Mouse (Mus musculus) mouse trophoblast stem cell (cell line): ENCODE results near the gene Thpo.

Source experiments
- in situ Hi-C, 2 experiments: fragments of 300-500 bp; cut with MseI, MboI; formaldehyde crosslinking; loops; 2 replicates in 1 of 2; 3 replicates in 1 of 2; pipeline ENCODE4 v1.15.1; 2025

Gene Thpo

DNA sequence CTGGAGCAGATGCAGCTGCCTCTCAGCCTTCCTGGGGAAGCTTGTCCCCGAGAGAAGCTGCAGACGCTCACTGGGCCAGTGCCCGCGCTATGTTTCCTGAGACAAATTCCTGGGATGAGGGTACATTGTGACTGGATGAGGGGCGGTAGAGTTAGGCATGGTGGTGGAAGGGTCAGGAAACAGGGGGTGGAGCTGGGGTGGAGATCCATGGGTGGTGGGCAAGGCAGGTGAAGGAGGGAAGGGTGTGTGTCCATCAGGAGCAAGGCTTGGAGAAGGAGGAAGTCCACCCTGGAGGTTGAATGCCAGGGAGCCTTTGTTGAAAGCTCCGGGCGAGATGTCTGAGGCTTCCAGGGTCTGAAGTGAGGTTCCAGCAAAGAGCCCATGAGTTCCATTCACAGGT is 9.0 kb downstream of the Thpo start:
- in situ Hi-C loops, result loop anchor here (5.0 kb wide), 1 partner anchor 37 kb away; no protein-coding TSS in a partner anchor

GRCm38 (mm10) chr16:20724338-20724748 is 10.0 kb downstream of the Thpo start:
- in situ Hi-C loops, result no loop called here

GRCm38 (mm10) chr16:20723247-20723646 is 11.1 kb downstream of the Thpo start:
- in situ Hi-C loops, result no loop called here

DNA sequence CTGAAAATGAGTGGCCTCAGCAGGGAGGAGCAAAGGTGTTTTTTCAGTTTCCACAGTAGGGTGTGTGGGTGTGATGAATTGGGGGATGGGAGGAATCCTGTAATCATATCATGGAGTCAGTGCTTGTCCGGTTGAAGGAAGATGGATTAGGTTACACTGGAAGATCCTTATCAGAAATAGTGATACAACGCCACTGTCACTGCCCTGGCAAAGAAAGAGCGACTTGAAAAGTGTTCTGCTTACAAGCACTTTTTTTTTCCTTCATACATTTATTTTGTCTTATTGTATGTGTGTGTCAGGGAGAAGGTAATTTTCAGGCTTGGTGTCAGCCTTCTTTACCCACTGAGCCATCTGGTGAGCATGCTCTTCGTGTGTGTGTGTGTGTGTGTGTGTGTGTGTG is 11.6 kb downstream of the Thpo start:
- in situ Hi-C loops, result no loop called here

GRCm38 (mm10) chr16:20721808-20722207 is 12.5 kb downstream of the Thpo start:
- in situ Hi-C loops, result no loop called here

- in situ Hi-C loops, result no loop called here
Measured at GRCm38 (mm10) chr16:20717978-20718670, 16.2 kb downstream of the Thpo start.

DNA sequence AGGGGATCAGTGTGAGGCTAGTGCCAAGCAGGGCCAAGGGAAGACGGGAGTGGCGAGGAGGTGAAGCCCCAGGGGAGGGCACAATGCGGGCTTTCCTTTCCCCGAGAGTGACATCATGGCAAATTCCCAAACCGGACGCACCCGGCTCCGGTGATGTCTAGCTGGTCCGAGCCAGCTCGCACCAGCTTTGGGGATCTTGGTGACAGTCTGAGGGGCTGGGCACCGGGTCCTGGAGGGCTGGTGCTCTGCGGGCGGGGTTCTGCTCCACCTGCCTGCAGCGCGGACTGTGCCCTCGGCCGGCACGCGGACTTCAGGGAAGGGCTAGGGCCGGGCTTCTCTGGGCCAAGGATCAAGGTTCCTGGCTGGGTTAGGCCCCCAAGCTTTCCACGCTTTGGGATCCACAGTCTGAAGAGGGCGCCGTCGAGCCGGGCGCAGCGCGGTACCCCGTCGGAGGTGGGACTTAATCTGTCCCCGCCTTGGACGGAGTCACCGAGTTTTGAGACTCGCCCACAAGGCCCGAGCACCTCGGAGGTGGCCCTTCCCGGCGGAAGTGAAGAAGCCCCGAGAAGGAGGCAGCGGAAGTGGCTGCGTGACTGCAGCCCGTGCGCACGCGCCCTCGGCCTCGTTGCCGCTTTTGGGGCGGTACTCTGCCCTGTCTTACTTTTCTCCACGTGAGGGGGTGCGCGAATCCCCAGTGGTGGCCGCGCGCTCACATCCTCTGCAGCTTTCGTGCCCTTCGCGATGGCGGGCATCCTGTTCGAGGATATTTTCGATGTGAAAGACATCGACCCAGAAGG is 16.9 kb downstream of the Thpo start, which contains the start of the genes Polr2h and Clcn2:
Gene Polr2h (plus strand): TSS at position 485 of the 797 bp plus-strand sequence.
Gene Clcn2 (minus strand): TSS at position 566 of the 797 bp plus-strand sequence.
- in situ Hi-C loops, result no loop called here

- in situ Hi-C loops, result no loop called here
Measured at GRCm38 (mm10) chr16:20716841-20717180, 17.5 kb downstream of the Thpo start.

DNA sequence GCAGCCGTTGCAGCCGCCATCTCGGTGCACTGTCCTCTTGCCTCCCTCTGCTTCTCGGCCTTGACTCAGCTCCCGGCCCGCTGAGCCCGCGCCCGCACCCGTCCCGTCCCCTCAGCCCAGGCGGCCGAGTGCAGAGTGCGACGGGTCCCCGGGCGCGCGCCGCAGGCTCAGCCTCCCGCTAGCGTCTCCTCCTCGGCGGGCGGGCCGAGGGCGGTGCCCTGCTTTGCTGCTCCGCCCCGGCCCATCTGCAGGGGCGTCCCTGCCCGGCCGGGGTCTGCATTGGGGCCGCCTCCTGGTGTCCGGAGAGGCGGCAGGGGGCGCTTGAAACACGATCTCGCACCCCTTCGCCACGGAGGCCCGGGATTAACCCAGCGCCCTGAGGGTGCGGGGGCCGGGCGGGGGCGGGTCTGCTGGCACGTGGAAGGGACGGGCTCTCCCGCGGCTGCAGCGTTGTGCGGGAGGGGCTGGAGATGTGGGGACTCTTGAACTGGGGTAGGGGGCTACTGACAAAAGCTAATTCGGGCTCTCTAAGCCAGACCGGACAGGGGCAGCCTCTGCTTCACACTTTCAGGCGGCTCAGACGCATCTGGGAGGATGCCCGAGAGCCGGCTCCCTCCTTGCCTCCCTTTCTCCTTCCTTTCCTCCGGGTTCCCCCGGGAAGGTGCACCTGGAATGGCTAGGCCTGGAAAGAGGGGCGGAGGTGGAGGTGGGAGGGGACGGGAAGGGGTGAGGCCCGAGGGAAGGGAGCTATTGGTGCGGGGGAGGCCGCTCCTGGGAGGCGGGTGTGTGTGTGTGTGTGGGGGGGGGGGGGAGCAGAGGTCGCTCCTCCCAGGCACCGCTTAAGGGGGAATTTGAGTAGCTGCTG is 18.1 kb downstream of the Thpo start:
- in situ Hi-C loops, result no loop called here

GRCm38 (mm10) chr16:20715566-20715965 is 18.7 kb downstream of the Thpo start:
- in situ Hi-C loops, result no loop called here

- in situ Hi-C loops, result no loop called here
Measured at GRCm38 (mm10) chr16:20715161-20715560, 19.1 kb downstream of the Thpo start.

DNA sequence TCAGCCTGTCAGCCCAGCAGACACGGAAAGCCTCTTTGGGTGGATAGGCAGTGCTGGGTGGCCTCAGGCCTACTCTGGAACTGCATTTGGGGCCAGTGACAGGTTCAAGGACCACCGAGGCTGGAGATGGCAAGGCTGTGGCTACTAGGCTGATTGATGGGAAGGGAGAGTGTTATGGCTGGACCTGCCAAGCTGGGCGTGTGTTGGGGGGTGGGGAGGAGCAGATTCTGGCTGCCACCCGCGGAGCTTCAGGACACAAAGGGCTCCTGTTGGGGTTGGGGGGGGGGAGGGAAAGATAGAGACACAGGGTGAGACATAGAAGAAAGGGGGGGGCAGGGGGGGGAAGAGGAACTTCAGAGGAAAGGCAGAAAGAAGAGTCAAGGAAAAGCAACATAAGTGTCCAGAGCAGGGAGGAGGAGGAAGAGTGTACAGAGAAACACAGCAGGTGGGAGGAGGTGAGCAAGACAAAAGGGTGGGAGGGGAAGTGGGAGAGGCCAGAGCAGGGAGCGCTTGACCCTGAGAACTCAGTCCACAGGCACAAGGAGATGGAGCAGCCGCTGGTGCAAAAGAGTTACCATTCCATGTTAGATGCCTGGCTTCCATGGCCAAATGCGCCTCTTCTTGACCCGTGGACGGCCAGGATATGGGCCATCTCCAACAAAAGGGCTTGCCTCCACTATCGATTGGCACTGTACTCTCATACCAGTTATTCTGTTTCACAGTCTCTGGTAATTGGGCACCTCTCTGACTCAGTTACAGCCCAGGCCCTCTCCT is 19.8 kb downstream of the Thpo start:
- in situ Hi-C loops, result no loop called here

DNA sequence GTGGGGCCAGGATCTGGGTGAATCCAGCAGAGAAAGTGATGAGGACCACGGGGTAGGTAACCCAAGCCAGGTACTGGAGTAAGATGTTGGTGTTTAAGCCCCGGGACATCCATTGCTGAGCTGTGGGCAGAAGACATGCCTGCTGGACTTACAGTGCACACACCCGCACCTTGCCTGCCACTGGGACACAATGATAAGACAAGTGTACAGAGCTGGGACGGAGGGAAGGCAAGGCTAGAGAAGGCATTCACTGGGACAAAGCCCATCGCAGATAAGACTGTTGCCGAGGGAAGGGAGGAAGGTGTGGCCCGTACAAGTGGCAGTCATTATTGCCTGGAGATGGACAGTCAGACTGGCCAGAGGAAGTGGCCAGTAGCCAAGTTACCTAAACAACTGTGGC is 21.4 kb downstream of the Thpo start:
- in situ Hi-C loops, result no loop called here

DNA sequence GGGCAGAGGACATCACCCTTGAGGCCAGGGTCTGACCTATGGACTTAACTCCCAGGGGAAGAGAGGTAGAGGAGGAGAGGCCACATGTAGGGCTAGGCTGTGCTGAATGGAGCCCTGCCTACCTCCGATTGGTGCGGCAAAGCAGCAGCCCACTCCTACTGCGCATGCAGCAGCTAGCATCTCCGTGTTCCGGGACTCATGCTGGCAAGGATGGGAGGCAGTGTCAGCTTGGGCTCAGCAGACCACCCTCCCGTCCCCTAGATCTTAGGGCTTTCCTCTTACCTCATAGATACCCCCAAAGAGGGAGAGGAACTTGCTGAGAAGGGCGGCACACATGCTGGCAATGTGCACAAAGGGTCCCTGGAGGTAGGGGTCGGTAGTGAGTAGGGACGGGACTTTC is 22.1 kb downstream of the Thpo start:
- in situ Hi-C loops, result no loop called here

DNA sequence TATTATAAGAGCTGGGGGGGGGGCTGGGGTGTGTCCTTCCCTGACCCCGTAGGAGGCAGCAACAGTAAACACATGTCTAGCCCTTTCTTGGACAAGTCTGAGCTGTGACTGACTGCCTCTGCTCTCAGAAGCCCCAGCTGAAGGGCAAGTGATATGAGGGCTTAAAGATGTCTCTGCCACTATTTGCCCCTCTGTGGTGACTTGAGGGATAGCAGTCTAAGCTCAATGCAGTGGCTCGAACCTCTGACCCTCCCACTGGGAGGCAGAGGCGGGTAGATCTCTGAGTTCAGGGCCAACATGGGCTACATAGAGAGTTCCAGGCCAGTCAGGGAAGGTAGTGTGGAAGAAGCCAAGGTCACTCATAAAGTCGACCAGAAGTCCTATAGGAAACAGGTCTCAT is 23.5 kb downstream of the Thpo start:
- in situ Hi-C loops, result no loop called here

DNA sequence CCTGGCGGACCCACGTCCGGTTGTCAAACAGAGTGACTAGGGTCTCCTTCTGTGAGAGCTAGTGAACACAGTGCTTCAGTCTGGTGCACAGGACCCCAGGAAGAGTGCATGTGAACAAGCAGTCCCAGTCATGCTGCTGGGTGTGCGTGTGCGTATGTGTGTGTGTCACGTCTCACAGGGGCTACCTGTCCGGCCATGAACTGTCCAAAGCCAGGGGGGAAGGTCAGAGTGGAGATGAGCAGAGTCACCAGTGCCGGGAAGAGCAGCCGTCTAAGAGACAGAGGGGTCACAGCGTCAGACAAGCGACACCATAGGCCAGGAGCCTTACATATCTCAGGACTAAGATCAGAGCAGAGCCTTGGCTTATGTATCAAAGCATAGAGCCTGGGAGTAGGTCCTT is 23.9 kb downstream of the Thpo start:
- in situ Hi-C loops, result no loop called here

- in situ Hi-C loops, result no loop called here
Measured at GRCm38 (mm10) chr16:20708939-20709734, 25.2 kb downstream of the Thpo start.

DNA sequence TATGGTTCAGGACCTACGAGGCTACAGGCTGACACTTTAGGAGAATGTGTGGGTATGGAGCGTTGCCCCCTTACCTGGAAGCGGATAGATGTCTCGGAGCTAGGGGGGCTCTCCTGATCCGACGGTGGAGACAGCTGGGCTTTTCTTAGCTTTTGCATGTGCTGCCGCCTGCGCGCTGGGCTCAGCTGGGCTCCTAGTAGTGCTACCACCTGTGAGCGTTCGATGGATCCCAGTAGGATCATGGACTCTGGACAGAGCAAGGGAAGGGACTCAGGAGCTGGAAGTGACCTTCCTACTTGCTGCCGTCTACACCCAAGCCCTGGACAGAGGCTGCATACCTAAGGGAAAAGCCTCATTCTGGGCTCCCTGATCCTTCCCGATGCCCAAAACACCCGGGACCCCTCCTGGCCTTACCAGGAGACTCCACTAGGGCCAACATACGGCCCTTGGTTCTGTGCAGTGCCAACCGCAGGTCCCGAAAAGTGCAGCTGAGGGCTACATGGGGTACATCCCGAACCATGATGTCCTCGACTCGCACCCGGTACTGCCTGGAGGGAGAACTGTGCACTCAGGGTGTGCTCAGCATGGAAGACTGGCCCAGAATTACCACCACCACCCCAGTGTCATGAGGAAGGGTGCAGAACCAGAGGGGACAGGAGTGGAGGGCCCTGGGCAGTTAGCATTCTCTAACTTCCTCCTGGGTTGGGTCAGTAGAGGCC is 25.9 kb downstream of the Thpo start:
- in situ Hi-C loops, result no loop called here

GRCm38 (mm10) chr16:20706407-20707055 is 27.8 kb downstream of the Thpo start:
- in situ Hi-C loops, result no loop called here
